Mouse (Mus musculus) limb, embryonic 14.5 days (tissue): ENCODE data around the gene Slc22a7. TPM values are rescaled to one million over a fixed set of nuclear protein-coding genes. Genes with fewer than 3 reads are reported as not detected.

Source experiments
- ATAC-seq: fragments of 200-750 bp; cut with Nextera tagmentation; 2 replicates; pipeline ENCODE4 v1.8.0; 2017; ENCODE audit warnings: low read depth, moderate number of reproducible peaks, moderate TSS enrichment; ENCODE audit not compliant: low FRiP score
- DNase-seq: peaks from one replicate; pipeline ENCODE4 v3.0.0-alpha.2; 2015; ENCODE audit warnings: low spot score
- H3K27ac ChIP-seq: fragments of 300-500 bp; sonication (generic); replicated peaks from 2 replicates; pipeline ENCODE4 v1.5.1; 2014; ENCODE audit warnings: low read depth, mild to moderate bottlenecking, low read length, moderate library complexity, mixed read lengths
- H3K27me3 ChIP-seq: fragments of 300-500 bp; sonication (generic); 2 replicates; pipeline ENCODE4 v1.6.1; 2014; ENCODE audit warnings: low read length, mixed read lengths; ENCODE audit not compliant: control insufficient read depth, insufficient read depth
- H3K36me3 ChIP-seq: fragments of 300-500 bp; sonication (generic); 2 replicates; pipeline ENCODE4 v1.6.1; 2014; ENCODE audit warnings: mild to moderate bottlenecking, low read length, moderate library complexity, mixed read lengths; ENCODE audit not compliant: control insufficient read depth, insufficient read depth
- H3K4me1 ChIP-seq: fragments of 300-500 bp; sonication (generic); 2 replicates; pipeline ENCODE4 v1.6.1; 2014; ENCODE audit warnings: antibody characterized with exemption, low read length, mixed read lengths; ENCODE audit not compliant: control insufficient read depth, insufficient read depth
- H3K4me2 ChIP-seq: fragments of 300-500 bp; sonication (generic); replicated peaks from 2 replicates; pipeline ENCODE4 v1.6.1; 2014; ENCODE audit warnings: low read depth, mild to moderate bottlenecking, low read length, moderate library complexity; ENCODE audit not compliant: severe bottlenecking
- H3K4me3 ChIP-seq: fragments of 300-500 bp; sonication (generic); replicated peaks from 2 replicates; pipeline ENCODE4 v1.5.1; 2014; ENCODE audit warnings: low read length
- H3K9ac ChIP-seq: fragments of 300-500 bp; sonication (generic); 2 replicates; pipeline ENCODE4 v1.6.1; 2014; ENCODE audit warnings: mild to moderate bottlenecking, low read depth, low read length, moderate library complexity; ENCODE audit not compliant: severe bottlenecking
- H3K9me3 ChIP-seq: fragments of 300-500 bp; sonication (generic); 2 replicates; pipeline ENCODE4 v1.6.1; 2016; ENCODE audit warnings: low read length; ENCODE audit not compliant: control insufficient read depth
- POLR2A ChIP-seq: fragments of 200-500 bp; IDR thresholded peaks from 2 replicates; pipeline ENCODE4 v1.8.0; 2012; ENCODE audit warnings: inconsistent platforms, mild to moderate bottlenecking, moderate library complexity, borderline replicate concordance; ENCODE audit not compliant: insufficient read depth, insufficient read length; ENCODE audit errors: extremely low read depth
- WGBS: fragments of 180-500 bp; shearing (Covaris S2); extraction: QIAGEN DNeasy Blood & Tissue Kit; methylation state at CpG from one replicate; pipeline ENCODE4 v1.1.7; 2014; 5-methylcytosine and 5-hydroxymethylcytosine counted together
- polyA plus RNA-seq, 2 experiments: library from polyadenylated mRNA; depleted of rRNA in 1 of 2; stranded (reverse) in 1 of 2; unstranded in 1 of 2; fragments of >200 nt; fragmentation: Nextera tagmentation in 1 of 2; extraction: Ambion mirVana in 1 of 2; gene quantifications; 2 replicates each; pipeline versions ENCODE4 v1.2.1 to v1.2.3; 2012 to 2014

Gene Slc22a7
- polyA plus RNA-seq (2012; rRNA removed) (not detected in 2 replicates), polyA plus RNA-seq (2014; fragmentation: Nextera tagmentation; extraction: Ambion mirVana) (not detected in 2 replicates)

GRCm38 (mm10) chr17:46438298-46438873 lies at the start of gene Slc22a7:
Gene Slc22a7, minus strand, starts transcription at chr17:46438457.
- Histone ChIP-seq H3K36me3 (no peaks in the 10 kb centered on the region), H3K4me2 (no peak within 1 kb of the TSS), H3K27me3 (peaks cover 13% of the 10 kb centered on the region), H3K4me3 (no peak within 1 kb of the TSS), H3K27ac (no peak within 1 kb of the TSS), H3K4me1 (no peaks in the 10 kb centered on the region), H3K9ac (no peak within 1 kb of the TSS), H3K9me3 (no peaks in the 10 kb centered on the region)
- no peak for TF ChIP-seq POLR2A
- DNase-seq (no peak), ATAC-seq (no peak)
- WGBS = 83% methylated on average over 4 of the region's 4 CpGs

- Histone ChIP-seq H3K4me1 (peaks cover 3% of the 10 kb centered on the region; the same call in 1 of the 2 replicates), H3K27me3 (peaks cover 63% of the 10 kb centered on the region), H3K4me3 (peak within 1 kb of the TSS; percentile 32), H3K4me2 (peak within 1 kb of the TSS; percentile 58), H3K9me3 (no peaks in the 10 kb centered on the region), H3K36me3 (no peaks in the 10 kb centered on the region), H3K27ac (no peak within 1 kb of the TSS), H3K9ac (peak within 1 kb of the TSS; percentile 46)
- 3% methylated on average over 16 of the region's 49 CpGs for WGBS
- ATAC-seq = no peak
- DNase-seq = no peak
- TF ChIP-seq POLR2A = no peak
Observed at GRCm38 (mm10) chr17:46487431-46487830, 49.2 kb upstream of the Slc22a7 start, which contains the start of gene Ttbk1. Gene Ttbk1, minus strand, starts transcription at chr17:46487675.

- no peak overlapping the region for H3K27ac ChIP-seq
- peaks cover 3% of the 10 kb centered on the region; the same call in 1 of the 2 replicates for H3K4me1 ChIP-seq
- H3K27me3 ChIP-seq = peaks cover 63% of the 10 kb centered on the region
- ATAC-seq = no peak
- H3K9ac ChIP-seq = peak overlapping the region; percentile 46
- H3K4me2 ChIP-seq = peak overlapping the region; percentile 58
- no peak for DNase-seq
- peak overlapping the region; percentile 32 for H3K4me3 ChIP-seq
- TF ChIP-seq POLR2A = no peak
- H3K9me3 ChIP-seq = no peaks in the 10 kb centered on the region
- WGBS = 2% methylated on average over 4 of the region's 22 CpGs
- no peaks in the 10 kb centered on the region for H3K36me3 ChIP-seq
Observed at GRCm38 (mm10) chr17:46486995-46487394, 48.7 kb upstream of the Slc22a7 start.

GRCm38 (mm10) chr17:46484461-46484875 lies 46.2 kb upstream of the Slc22a7 start:
- no peak overlapping the region for H3K4me3 ChIP-seq
- 17% methylated on average over 6 of the region's 6 CpGs for WGBS
- no peak overlapping the region for H3K4me2 ChIP-seq

GRCm38 (mm10) chr17:46484021-46484431 lies 45.8 kb upstream of the Slc22a7 start:
- Histone ChIP-seq H3K4me2 (peak overlapping the region; percentile 43), H3K27ac (no peak overlapping the region), H3K36me3 (no peaks in the 10 kb centered on the region), H3K9me3 (no peaks in the 10 kb centered on the region), H3K27me3 (peaks cover 63% of the 10 kb centered on the region), H3K4me1 (peaks cover 3% of the 10 kb centered on the region; the same call in 1 of the 2 replicates), H3K4me3 (peak overlapping the region; percentile 22), H3K9ac (no peak overlapping the region)
- 2% methylated on average over 13 of the region's 13 CpGs for WGBS
- TF ChIP-seq POLR2A = no peak
- DNase-seq = no peak
- no peak for ATAC-seq

More at GRCm38 (mm10) chr17:46484461-46484875, 46.2 kb upstream of the Slc22a7 start:
- Histone ChIP-seq H3K27ac (no peak overlapping the region), H3K9me3 (no peaks in the 10 kb centered on the region), H3K27me3 (peaks cover 63% of the 10 kb centered on the region), H3K9ac (no peak overlapping the region), H3K36me3 (no peaks in the 10 kb centered on the region), H3K4me1 (peaks cover 3% of the 10 kb centered on the region; the same call in 1 of the 2 replicates)
- no peak for ATAC-seq
- no peak for DNase-seq
- no peak for TF ChIP-seq POLR2A
